18 mouse cellular contexts compared by ENCODE assay signal in genomic region chr13:116303766-116304165, GRCm38 (mm10). TPM values are rescaled to one million over a fixed set of nuclear protein-coding genes. Genes with fewer than 3 reads are reported as not detected.
DNase-seq lines count a peak whose midpoint lies in the region; ATAC-seq lines count a peak whose summit lies in the region.
"Had no signal": no experiment of that assay in that cellular context is flagged by ENCODE, and none has a peak within 500 bp of the region (broad histone marks: within the 10 kb centered on the region; RNA-seq: fewer than 3 reads in every experiment).

No protein-coding gene starts in this region.

- no peak for ATAC-seq in heart, embryonic 12.5 days (ENCODE audit: insufficient number of reproducible peaks, low FRiP score)
- no peak for ATAC-seq in forebrain, embryonic 16.5 days
- ATAC-seq in neural tube, embryonic 13.5 days (ENCODE audit: low read depth): no peak

- peak overlapping the region; percentile 43 for H3K4me2 ChIP-seq in heart, embryonic 12.5 days
- peak overlapping the region; percentile 31 for H3K4me2 ChIP-seq in forebrain, embryonic 16.5 days (ENCODE audit: low read length)
- H3K4me2 ChIP-seq in neural tube, embryonic 13.5 days: peak overlapping the region; percentile 47
- H3K4me2 ChIP-seq: embryonic facial prominence, embryonic 15.5 days; limb, embryonic 13.5 days; lung, embryonic 14.5 days had no signal

- no peak overlapping the region for H3K27ac ChIP-seq in heart, embryonic 12.5 days (ENCODE audit: poor library complexity, severe bottlenecking)
- no peak overlapping the region; the same call in 1 of the 2 replicates for H3K27ac ChIP-seq in embryonic facial prominence, embryonic 10.5 days (replicated peaks)
- no peak overlapping the region for H3K27ac ChIP-seq in forebrain, embryonic 16.5 days (ENCODE audit: low read length)
- peak overlapping the region; percentile 71 for H3K27ac ChIP-seq in neural tube, embryonic 13.5 days (replicated peaks)
- H3K27ac ChIP-seq: embryonic facial prominence, embryonic 15.5 days; limb, embryonic 13.5 days had no signal

- no peak overlapping the region for H3K9ac ChIP-seq in heart, embryonic 12.5 days
- no peak overlapping the region for H3K9ac ChIP-seq in forebrain, embryonic 16.5 days (replicated peaks; ENCODE audit: low read depth, low read length)
- peak overlapping the region; percentile 64 for H3K9ac ChIP-seq in neural tube, embryonic 13.5 days
- H3K9ac ChIP-seq: embryonic facial prominence, embryonic 15.5 days; limb, embryonic 13.5 days; lung, embryonic 14.5 days had no signal

- H3K36me3 ChIP-seq in heart, embryonic 12.5 days: no peaks in the 10 kb centered on the region
- H3K36me3 ChIP-seq in embryonic facial prominence, embryonic 10.5 days (replicated peaks): peaks cover 5% of the 10 kb centered on the region; the same call in 1 of the 2 replicates
- H3K36me3 ChIP-seq in forebrain, embryonic 16.5 days (ENCODE audit: control insufficient read depth, insufficient read depth): no peaks in the 10 kb centered on the region
- H3K36me3 ChIP-seq in neural tube, embryonic 13.5 days: no peaks in the 10 kb centered on the region
- H3K36me3 ChIP-seq: embryonic facial prominence, embryonic 15.5 days; limb, embryonic 13.5 days had no signal

- H3K9me3 ChIP-seq in heart, embryonic 12.5 days (replicated peaks): no peaks in the 10 kb centered on the region
- no peaks in the 10 kb centered on the region for H3K9me3 ChIP-seq in embryonic facial prominence, embryonic 10.5 days
- H3K9me3 ChIP-seq in forebrain, embryonic 16.5 days (ENCODE audit: control insufficient read depth, low read length): no peaks in the 10 kb centered on the region
- H3K9me3 ChIP-seq in neural tube, embryonic 13.5 days: no peaks in the 10 kb centered on the region
- H3K9me3 ChIP-seq: embryonic facial prominence, embryonic 15.5 days; limb, embryonic 13.5 days had no signal

- no peak overlapping the region for H3K4me3 ChIP-seq in heart, embryonic 12.5 days
- peak overlapping the region; percentile 68 for H3K4me3 ChIP-seq in embryonic facial prominence, embryonic 10.5 days
- peak overlapping the region; percentile 14; the same call in 1 of the 2 replicates for H3K4me3 ChIP-seq in forebrain, embryonic 16.5 days (replicated peaks; ENCODE audit: low read length)
- H3K4me3 ChIP-seq in neural tube, embryonic 13.5 days: peak overlapping the region; percentile 33
- H3K4me3 ChIP-seq: embryonic facial prominence, embryonic 15.5 days; limb, embryonic 13.5 days; megakaryocyte, embryonic 14.5 days had no signal

- WGBS in heart, embryonic 12.5 days: 10% methylated on average over 6 of the region's 6 CpGs
- 1% methylated on average over 6 of the region's 6 CpGs for WGBS in embryonic facial prominence, embryonic 10.5 days
- 6% methylated on average over 6 of the region's 6 CpGs for WGBS in forebrain, embryonic 16.5 days
- 1% methylated on average over 6 of the region's 6 CpGs for WGBS in neural tube, embryonic 13.5 days

- DNase-seq in heart, postnatal 4 days: no peak
- no peak for DNase-seq in embryonic facial prominence, embryonic 10.5 days (ENCODE audit: low spot score)
- DNase-seq in lung, postnatal 10 days: no peak
- DNase-seq in cerebellum, postnatal 36 days: no peak
- DNase-seq in kidney, postnatal 36 days: no peak
- DNase-seq: B cell, adult 2 months; cerebellum, adult 18-20 months; kidney, postnatal 25 days; layer of hippocampus, postnatal 36 days; lung, embryonic 14.5 days; right cerebral cortex, postnatal 14 days; thymus, postnatal 36 days had no signal

- peaks cover 74% of the 10 kb centered on the region for H3K27me3 ChIP-seq in heart, embryonic 12.5 days (replicated peaks)
- peaks cover 98% of the 10 kb centered on the region for H3K27me3 ChIP-seq in embryonic facial prominence, embryonic 10.5 days (replicated peaks; ENCODE audit: low read depth, poor library complexity, severe bottlenecking)
- peaks cover 66% of the 10 kb centered on the region for H3K27me3 ChIP-seq in forebrain, embryonic 16.5 days (replicated peaks; ENCODE audit: control insufficient read depth, insufficient read depth, low read length)
- H3K27me3 ChIP-seq in neural tube, embryonic 13.5 days: peaks cover 97% of the 10 kb centered on the region

- peaks cover 10% of the 10 kb centered on the region; the same call in 1 of the 2 replicates for H3K4me1 ChIP-seq in heart, embryonic 12.5 days (replicated peaks)
- peaks cover 34% of the 10 kb centered on the region for H3K4me1 ChIP-seq in embryonic facial prominence, embryonic 10.5 days
- 0 out of 2 replicates have a peak, but pooled peaks cover 5% of the 10 kb centered on the region for H3K4me1 ChIP-seq in forebrain, embryonic 16.5 days (replicated peaks; ENCODE audit: control insufficient read depth, insufficient read depth, low read length)
- H3K4me1 ChIP-seq in neural tube, embryonic 13.5 days (replicated peaks): no peaks in the 10 kb centered on the region
- H3K4me1 ChIP-seq: megakaryocyte, embryonic 14.5 days had no signal

RNA-seq across cellular contexts. Expression of gene Isl1, which starts 5.7 kb away (rescaled TPM):
- polyA plus RNA-seq in heart, embryonic 12.5 days (2016; fragmentation: Nextera tagmentation; extraction: Ambion mirVana): 5.2 and 5.8 TPM in 2 replicates
- under 1 TPM; 0.55 to 0.81 TPM for total RNA-seq in heart, postnatal 4 days (2021)
- polyA plus RNA-seq in embryonic facial prominence, embryonic 10.5 days (2016; fragmentation: Nextera tagmentation; extraction: Ambion mirVana): 49.5 and 58.7 TPM in 2 replicates
- 49.7 and 61.5 TPM in 2 replicates for polyA plus RNA-seq in forebrain, embryonic 16.5 days (2015; fragmentation: Nextera tagmentation; extraction: Ambion mirVana)
- 133 and 169 TPM in 2 replicates for polyA plus RNA-seq in neural tube, embryonic 13.5 days (2015; fragmentation: Nextera tagmentation; extraction: Ambion mirVana)
- total RNA-seq: layer of hippocampus, postnatal 36 days had no signal
